Comparison of ENCODE assay signal across 7 mouse cellular contexts in the genomic region with DNA sequence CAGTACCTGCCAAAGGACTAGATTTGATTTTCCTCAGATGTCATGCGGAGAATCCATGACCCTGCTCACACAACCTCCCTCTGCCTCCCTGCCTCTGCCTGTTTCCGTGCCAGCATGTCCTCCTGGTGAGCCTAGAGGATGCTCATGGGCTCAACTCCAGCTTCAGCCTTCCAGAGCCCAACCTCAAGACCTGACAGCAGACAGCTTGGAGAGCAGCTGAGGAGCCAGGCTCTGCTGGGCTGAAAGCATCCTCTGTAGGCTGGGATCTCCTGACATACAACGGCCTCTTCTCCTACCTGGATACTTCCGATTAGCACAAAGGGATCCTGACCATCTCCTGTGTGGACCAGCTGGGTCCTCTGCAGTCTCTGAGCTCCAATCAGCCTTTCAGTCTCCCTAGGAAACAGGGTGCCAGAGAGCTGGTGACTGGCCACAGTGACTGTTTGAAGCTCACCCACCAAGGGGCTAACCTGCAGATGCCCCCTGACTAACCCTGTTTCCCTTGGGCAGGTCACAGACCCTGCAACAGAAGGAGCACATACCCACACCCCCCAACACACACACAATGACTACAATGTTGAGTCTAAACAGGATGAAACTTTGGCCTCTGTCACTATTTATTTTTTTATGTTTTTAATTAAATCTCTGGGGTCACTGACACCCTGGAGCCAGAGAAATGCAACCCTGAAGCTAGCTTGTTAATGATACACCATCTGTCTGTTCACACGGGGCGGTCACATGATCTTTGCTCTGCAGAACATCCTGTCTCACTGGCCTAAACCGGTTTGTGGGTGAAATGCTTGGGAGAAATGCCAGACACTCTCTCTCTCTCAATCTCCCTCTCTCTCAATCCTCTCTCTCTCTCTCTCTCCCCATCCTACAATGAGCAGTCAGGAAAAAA.
DNase-seq lines count a peak whose midpoint lies in the region.

No protein-coding gene starts in this region.

- peak; percentile 89 for DNase-seq in 416B (ENCODE audit: low read depth)
- DNase-seq in CD4-positive, CD25-positive, alpha-beta regulatory T cell, adult 2 months (ENCODE audit: low read depth, low spot score), result peak; percentile 72
- DNase-seq in embryo, embryonic 10.5 days (ENCODE audit: low spot score), result peak; percentile 79
- peak; percentile 39 for DNase-seq in heart, postnatal 4 days
- peak; percentile 89 to 94 for DNase-seq in kidney, postnatal 25 days
- DNase-seq in lung, postnatal 4 days, result peak; percentile 52 to 72
- DNase-seq in telencephalon, adult 2 months (ENCODE audit: low read depth, low spot score), result peak; percentile 54

Comparison
In these comparisons a context has a peak if more than half of its experiments do, and no peak if none do; other contexts are left out.
1. Peak in every context shown above with its lines: DNase-seq.
2. DNase-seq: peak in every context shown above with its lines; median percentile 92 in kidney, postnatal 25 days; 89 in 416B; 79 in embryo, embryonic 10.5 days; 72 in CD4-positive, CD25-positive, alpha-beta regulatory T cell, adult 2 months; 62 in lung, postnatal 4 days; 54 in telencephalon, adult 2 months; 39 in heart, postnatal 4 days.